Mouse (Mus musculus) heart, embryonic 12.5 days (tissue): ENCODE measurements around the gene Brwd1. TPM values are rescaled to one million over a fixed set of nuclear protein-coding genes. Genes with fewer than 3 reads are reported as not detected.
"Not testable (repeated sequence)": the region's sequence is repeated elsewhere in the genome, so short reads cannot be mapped to it uniquely, and the experiment has no call there.

Experiments
- ATAC-seq: fragments of 200-750 bp; cut with Nextera tagmentation; 2 replicates; pipeline ENCODE4 v1.8.0; 2017; ENCODE audit warnings: moderate TSS enrichment, moderate library complexity; ENCODE audit not compliant: insufficient number of reproducible peaks, low FRiP score
- H3K27ac ChIP-seq: fragments of 300-500 bp; sonication (generic); 2 replicates; pipeline ENCODE4 v1.5.1; 2016; ENCODE audit warnings: mild to moderate bottlenecking, moderate library complexity; ENCODE audit not compliant: poor library complexity, severe bottlenecking
- H3K27me3 ChIP-seq: fragments of 300-500 bp; sonication (generic); replicated peaks from 2 replicates; pipeline ENCODE4 v1.6.1; 2016; ENCODE audit warnings: mild to moderate bottlenecking, moderate library complexity
- H3K36me3 ChIP-seq: fragments of 300-500 bp; sonication (generic); 2 replicates; pipeline ENCODE4 v1.6.1; 2016; ENCODE audit warnings: mild to moderate bottlenecking, moderate library complexity
- H3K4me1 ChIP-seq: fragments of 300-500 bp; sonication (generic); replicated peaks from 2 replicates; pipeline ENCODE4 v1.6.1; 2016; ENCODE audit warnings: mild to moderate bottlenecking
- H3K4me2 ChIP-seq: fragments of 300-500 bp; sonication (generic); 2 replicates; pipeline ENCODE4 v1.6.1; 2016; ENCODE audit warnings: mild to moderate bottlenecking, moderate library complexity
- H3K4me3 ChIP-seq: fragments of 300-500 bp; sonication (generic); 2 replicates; pipeline ENCODE4 v1.5.1; 2016; ENCODE audit warnings: mild to moderate bottlenecking
- H3K9ac ChIP-seq: fragments of 300-500 bp; sonication (generic); 2 replicates; pipeline ENCODE4 v1.6.1; 2016; ENCODE audit warnings: mild to moderate bottlenecking, moderate library complexity
- H3K9me3 ChIP-seq: fragments of 300-500 bp; sonication (generic); replicated peaks from 2 replicates; pipeline ENCODE4 v1.6.1; 2016; ENCODE audit warnings: mild to moderate bottlenecking, moderate library complexity
- WGBS: fragments of 180-500 bp; shearing (Covaris S2); methylation state at CpG from one replicate; pipeline ENCODE4 v1.1.7; 2016; 5-methylcytosine and 5-hydroxymethylcytosine counted together
- polyA plus RNA-seq: library from polyadenylated mRNA; unstranded; fragments of >200 nt; fragmentation: Nextera tagmentation; extraction: Ambion mirVana; gene quantifications from 2 replicates; pipeline ENCODE4 v1.2.1, GENCODE M21; 2016

Gene Brwd1
- polyA plus RNA-seq, 1 experiment from 2014 or later = 94.1 TPM

GRCm38 (mm10) chr16:96103036-96103435, 20.7 kb upstream of the Brwd1 start:
- H3K4me1 ChIP-seq = no peaks in the 10 kb centered on the region
- no peak overlapping the region for H3K27ac ChIP-seq
- H3K27me3 ChIP-seq = no peaks in the 10 kb centered on the region
- H3K9me3 ChIP-seq = no peaks in the 10 kb centered on the region
- no peak for ATAC-seq
- H3K36me3 ChIP-seq = no peaks in the 10 kb centered on the region
- H3K4me2 ChIP-seq = no peak overlapping the region
- 41% methylated on average over 2 of the region's 2 CpGs for WGBS
- H3K9ac ChIP-seq = no peak overlapping the region
- no peak overlapping the region for H3K4me3 ChIP-seq

- not testable (repeated sequence) for H3K27ac ChIP-seq, H3K27me3 ChIP-seq, H3K4me3 ChIP-seq, H3K9ac ChIP-seq, H3K36me3 ChIP-seq, ATAC-seq, H3K4me2 ChIP-seq, H3K9me3 ChIP-seq, H3K4me1 ChIP-seq
Observed at GRCm38 (mm10) chr16:96097811-96098210, 15.5 kb upstream of the Brwd1 start.

- WGBS = 82% methylated on average over 5 of the region's 5 CpGs
Observed at GRCm38 (mm10) chr16:96095966-96096365, 13.6 kb upstream of the Brwd1 start.

GRCm38 (mm10) chr16:96091515-96092504, 9.5 kb upstream of the Brwd1 start:
- WGBS = 28% methylated on average over 9 of the region's 9 CpGs

More at GRCm38 (mm10) chr16:96095966-96096365, 13.6 kb upstream of the Brwd1 start:
- no peak overlapping the region for H3K9ac ChIP-seq
- ATAC-seq = no peak
- H3K27me3 ChIP-seq = no peaks in the 10 kb centered on the region
- H3K4me1 ChIP-seq = peaks cover 13% of the 10 kb centered on the region
- no peak overlapping the region for H3K27ac ChIP-seq
- H3K9me3 ChIP-seq = no peaks in the 10 kb centered on the region
- no peak overlapping the region for H3K4me3 ChIP-seq
- H3K36me3 ChIP-seq = no peaks in the 10 kb centered on the region
- H3K4me2 ChIP-seq = no peak overlapping the region

GRCm38 (mm10) chr16:96088120-96088519, 5.8 kb upstream of the Brwd1 start:
- whole genome bisulfite sequencing = 68% methylated on average over 5 of the region's 5 CpGs

More at GRCm38 (mm10) chr16:96091515-96092504, 9.5 kb upstream of the Brwd1 start:
- no peak overlapping the region for H3K9ac ChIP-seq
- no peaks in the 10 kb centered on the region; the same call in 1 of the 2 replicates for H3K27me3 ChIP-seq
- 0 out of 2 replicates have a peak overlapping the region, but pooled peaks have one; percentile 12 for H3K27ac ChIP-seq
- H3K4me3 ChIP-seq = no peak overlapping the region
- peaks cover 23% of the 10 kb centered on the region for H3K4me1 ChIP-seq
- no peaks in the 10 kb centered on the region for H3K9me3 ChIP-seq
- H3K36me3 ChIP-seq = no peaks in the 10 kb centered on the region
- 0 out of 2 replicates have a peak, but pooled peaks have one; percentile 24 for ATAC-seq
- H3K4me2 ChIP-seq = no peak overlapping the region

GRCm38 (mm10) chr16:96087436-96087835, 5.1 kb upstream of the Brwd1 start:
- Histone ChIP-seq H3K4me3 (no peak overlapping the region), H3K27ac (no peak overlapping the region), H3K36me3 (no peaks in the 10 kb centered on the region), H3K9ac (no peak overlapping the region), H3K27me3 (no peaks in the 10 kb centered on the region; the same call in 1 of the 2 replicates), H3K4me1 (peaks cover 32% of the 10 kb centered on the region), H3K4me2 (no peak overlapping the region), H3K9me3 (no peaks in the 10 kb centered on the region)
- WGBS = 75% methylated on average over 4 of the region's 4 CpGs
- no peak for ATAC-seq

More at GRCm38 (mm10) chr16:96088120-96088519, 5.8 kb upstream of the Brwd1 start:
- H3K36me3 ChIP-seq = no peaks in the 10 kb centered on the region
- H3K4me3 ChIP-seq = no peak overlapping the region
- H3K4me1 ChIP-seq = peaks cover 32% of the 10 kb centered on the region
- no peak overlapping the region for H3K4me2 ChIP-seq
- no peak overlapping the region for H3K27ac ChIP-seq
- no peaks in the 10 kb centered on the region; the same call in 1 of the 2 replicates for H3K27me3 ChIP-seq
- H3K9ac ChIP-seq = no peak overlapping the region
- H3K9me3 ChIP-seq = no peaks in the 10 kb centered on the region
- ATAC-seq = no peak

- H3K4me3 ChIP-seq = no peak overlapping the region
- peaks cover 30% of the 10 kb centered on the region for H3K4me1 ChIP-seq
- no peak overlapping the region for H3K4me2 ChIP-seq
- ATAC-seq = no peak
- no peak overlapping the region for H3K27ac ChIP-seq
- 72% methylated on average over 12 of the region's 12 CpGs for WGBS
- H3K36me3 ChIP-seq = no peaks in the 10 kb centered on the region
- no peaks in the 10 kb centered on the region for H3K9me3 ChIP-seq
- H3K9ac ChIP-seq = no peak overlapping the region
- H3K27me3 ChIP-seq = no peaks in the 10 kb centered on the region; the same call in 1 of the 2 replicates
Observed at GRCm38 (mm10) chr16:96087001-96087400, 4.7 kb upstream of the Brwd1 start.

- H3K4me1 ChIP-seq = peaks cover 26% of the 10 kb centered on the region
- ATAC-seq = no peak
- H3K27ac ChIP-seq = no peak overlapping the region
- H3K4me3 ChIP-seq = no peak overlapping the region
- no peaks in the 10 kb centered on the region; the same call in 1 of the 2 replicates for H3K27me3 ChIP-seq
- no peak overlapping the region for H3K4me2 ChIP-seq
- peaks cover 4% of the 10 kb centered on the region for H3K36me3 ChIP-seq
- no peaks in the 10 kb centered on the region for H3K9me3 ChIP-seq
- no peak overlapping the region for H3K9ac ChIP-seq
Observed at GRCm38 (mm10) chr16:96085597-96085996, 3.3 kb upstream of the Brwd1 start.

- Histone ChIP-seq H3K9me3 (no peaks in the 10 kb centered on the region), H3K36me3 (peaks cover 28% of the 10 kb centered on the region), H3K9ac (peak overlapping the region; percentile 98), H3K27me3 (no peaks in the 10 kb centered on the region; the same call in 1 of the 2 replicates), H3K27ac (peak overlapping the region; percentile 98), H3K4me1 (peaks cover 35% of the 10 kb centered on the region), H3K4me3 (peak overlapping the region; percentile 95), H3K4me2 (peak overlapping the region; percentile 76)
- ATAC-seq = no peak
- 6% methylated on average over 20 of the region's 20 CpGs for WGBS
Observed at GRCm38 (mm10) chr16:96083179-96083646, 887 bp upstream of the Brwd1 start.

GRCm38 (mm10) chr16:96081742-96082241, 534 bp downstream of the Brwd1 start:
- ATAC-seq = peak; percentile 23
- H3K9me3 ChIP-seq = no peaks in the 10 kb centered on the region
- peaks cover 39% of the 10 kb centered on the region for H3K36me3 ChIP-seq
- under 1% methylated on average over 49 of the region's 68 CpGs for WGBS
- peak overlapping the region; percentile 98 for H3K27ac ChIP-seq
- H3K4me3 ChIP-seq = peak overlapping the region; percentile 95
- H3K4me1 ChIP-seq = peaks cover 35% of the 10 kb centered on the region
- H3K9ac ChIP-seq = peak overlapping the region; percentile 98
- H3K4me2 ChIP-seq = peak overlapping the region; percentile 76
- no peaks in the 10 kb centered on the region for H3K27me3 ChIP-seq

- Histone ChIP-seq H3K27me3 (no peaks in the 10 kb centered on the region), H3K36me3 (peaks cover 41% of the 10 kb centered on the region), H3K9ac (peak overlapping the region; percentile 98), H3K9me3 (no peaks in the 10 kb centered on the region), H3K4me2 (peak overlapping the region; percentile 76), H3K27ac (peak overlapping the region; percentile 98), H3K4me1 (peaks cover 37% of the 10 kb centered on the region), H3K4me3 (peak overlapping the region; percentile 95)
- peak; percentile 88 for ATAC-seq
- WGBS = under 1% methylated on average over 27 of the region's 28 CpGs
Observed at GRCm38 (mm10) chr16:96081331-96081730, 995 bp downstream of the Brwd1 start.
